Mouse (Mus musculus): ENCODE results near the gene Nacc1. TPM values are rescaled to one million over a fixed set of nuclear protein-coding genes. Genes with fewer than 3 reads are reported as not detected.

Nacc1 gene
- polyA plus RNA-seq, 1 experiment from 2014 or later, result 10.7 TPM

DNA sequence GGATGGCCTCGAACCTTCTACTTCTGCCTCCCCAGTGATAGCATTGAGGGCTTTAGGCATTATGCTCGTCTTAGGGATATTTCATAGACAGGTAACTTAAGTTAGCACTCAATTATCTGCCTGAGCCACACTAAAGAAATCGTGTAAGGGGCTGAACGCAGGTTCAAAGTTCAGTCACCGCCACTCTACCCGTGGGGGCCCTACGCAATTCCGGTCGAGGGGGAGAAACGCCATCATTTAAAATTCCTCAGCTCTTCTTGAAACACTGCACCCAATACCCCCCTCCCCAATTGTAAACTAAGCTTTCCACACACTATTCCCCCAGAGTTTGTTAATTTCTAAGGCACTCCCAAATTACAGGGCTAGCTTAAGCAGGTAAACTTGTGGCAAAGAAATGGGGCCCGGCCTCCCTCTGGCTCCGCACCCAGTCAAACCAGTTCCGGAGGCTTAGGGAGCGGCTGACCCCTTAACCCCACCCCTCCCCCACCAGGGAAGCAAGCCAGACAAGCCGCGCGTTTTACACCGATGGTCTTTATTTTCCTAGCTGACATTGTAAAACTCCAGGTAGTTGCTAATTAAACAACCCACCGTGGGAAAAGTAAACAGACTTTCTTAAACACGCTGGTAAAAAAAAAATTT is 26.7 kb downstream of the Nacc1 start:
- Histone ChIP-seq H3K27me3 (no peaks in the 10 kb centered on the region), H3K9me3 (replicated peaks) (no peaks in the 10 kb centered on the region), H3K4me2 (peak overlapping the region; percentile 72), H3K4me1 (replicated peaks) (peaks cover 42% of the 10 kb centered on the region), H3K9ac (peak overlapping the region; percentile 84), H3K4me3 (peak overlapping the region; percentile 78), H3K36me3 (no peaks in the 10 kb centered on the region), H3K27ac (peak overlapping the region; percentile 97)
- WGBS, result 2% methylated on average over 20 of the region's 20 CpGs
- ATAC-seq (replicated peaks; ENCODE audit: insufficient number of reproducible peaks, insufficient read depth, low FRiP score, low read depth), result no peak

DNA sequence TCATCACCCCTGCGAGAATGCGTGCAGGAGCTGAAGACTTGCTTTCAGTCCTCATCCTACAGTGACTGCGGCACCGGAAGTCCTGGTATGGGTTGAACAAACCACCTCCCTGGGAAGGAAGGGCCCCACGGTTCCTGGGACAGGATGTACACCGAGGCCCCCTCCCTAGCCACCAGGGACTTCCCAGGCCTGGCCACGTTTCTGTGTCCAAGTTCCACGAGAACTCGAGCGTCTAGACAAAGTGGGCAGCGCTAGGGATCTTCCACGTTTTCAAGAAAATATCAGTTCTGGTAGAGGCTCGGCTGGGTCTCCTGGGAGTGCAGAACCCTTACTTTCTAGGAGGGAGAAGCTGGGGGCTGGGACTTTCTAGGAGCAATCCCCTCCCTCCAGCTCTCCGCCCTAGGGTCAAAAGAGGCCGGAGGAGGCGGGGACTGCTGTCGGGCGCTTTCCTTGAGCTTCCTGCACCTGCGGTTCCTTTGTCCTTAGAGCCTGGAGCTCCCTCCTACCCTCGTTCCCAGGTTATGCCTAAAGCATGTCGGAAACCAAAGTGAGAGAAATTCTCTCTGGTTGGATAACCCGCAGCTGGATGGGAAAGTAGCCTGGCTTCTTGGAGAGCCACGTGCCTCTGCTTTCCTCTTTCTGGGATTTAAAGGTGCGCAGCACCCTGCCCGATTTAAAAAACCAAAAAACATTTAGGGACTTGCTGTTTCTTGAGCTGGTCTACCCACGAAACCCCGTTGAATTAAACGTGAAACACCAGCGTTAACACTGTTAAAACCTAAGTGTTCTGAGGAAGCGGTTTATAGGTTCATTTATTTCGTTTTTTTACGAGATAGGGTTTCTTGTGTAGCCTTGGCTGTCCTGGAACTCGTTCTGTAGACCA is 27.5 kb downstream of the Nacc1 start:
- WGBS, result 4% methylated on average over 33 of the region's 33 CpGs
- Histone ChIP-seq H3K27me3 (no peaks in the 10 kb centered on the region), H3K36me3 (no peaks in the 10 kb centered on the region), H3K9ac (peak overlapping the region; percentile 84), H3K4me1 (replicated peaks) (peaks cover 41% of the 10 kb centered on the region), H3K9me3 (replicated peaks) (no peaks in the 10 kb centered on the region), H3K27ac (peak overlapping the region; percentile 97), H3K4me3 (peak overlapping the region; percentile 78), H3K4me2 (peak overlapping the region; percentile 72)
- 0 out of 2 replicates have a peak, but pooled peaks have one; percentile 16 for ATAC-seq (replicated peaks; ENCODE audit: insufficient number of reproducible peaks, insufficient read depth, low FRiP score, low read depth)

DNA sequence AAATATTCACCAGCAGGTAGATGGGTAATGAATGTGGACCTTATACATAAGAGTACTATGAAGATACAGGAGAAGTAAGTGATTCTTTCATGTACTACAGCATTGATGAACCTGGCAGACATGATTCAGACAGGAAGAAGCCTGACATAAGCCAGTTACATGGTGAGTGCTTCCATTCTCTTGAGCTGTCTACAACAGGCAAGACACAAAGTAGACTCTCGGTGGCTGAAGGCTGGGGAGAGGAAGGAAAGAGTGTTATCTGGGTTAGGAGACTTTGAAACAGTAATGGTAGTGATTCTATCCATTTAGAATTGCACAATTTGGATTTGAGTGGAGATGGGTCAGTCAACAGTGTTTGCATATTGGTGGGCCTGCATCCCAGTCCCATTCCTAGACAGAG is 28.7 kb downstream of the Nacc1 start:
- no peak overlapping the region for H3K9ac ChIP-seq

DNA sequence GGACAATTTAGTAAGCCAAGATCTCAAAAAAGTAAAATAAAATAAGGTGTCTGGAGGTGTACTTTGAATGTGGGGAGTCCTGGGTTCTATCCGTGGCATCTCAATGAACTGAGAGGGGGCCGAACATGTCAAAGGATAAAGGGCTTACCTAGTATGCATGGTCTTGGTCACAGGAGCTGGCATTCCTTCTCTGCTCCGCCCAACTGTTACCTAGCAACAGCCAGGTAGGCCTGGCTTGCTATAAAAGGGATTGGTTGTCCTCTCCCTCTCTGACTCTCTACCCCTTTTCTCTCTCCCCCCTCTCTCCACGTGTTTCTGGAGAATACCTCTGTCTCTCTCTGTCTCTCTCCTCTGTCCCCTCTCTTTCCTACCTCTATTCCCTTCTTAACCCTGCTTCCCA is 30.0 kb downstream of the Nacc1 start:
- H3K27me3 ChIP-seq, result no peaks in the 10 kb centered on the region
- H3K4me3 ChIP-seq, result no peak overlapping the region
- H3K9me3 ChIP-seq (replicated peaks), result no peaks in the 10 kb centered on the region
- H3K9ac ChIP-seq, result no peak overlapping the region
- 51% methylated on average over 4 of the region's 4 CpGs for WGBS
- H3K27ac ChIP-seq, result peak overlapping the region; percentile 91
- H3K4me1 ChIP-seq (replicated peaks), result peaks cover 38% of the 10 kb centered on the region
- no peak for ATAC-seq (replicated peaks; ENCODE audit: insufficient number of reproducible peaks, insufficient read depth, low FRiP score, low read depth)
- H3K36me3 ChIP-seq, result no peaks in the 10 kb centered on the region
- H3K4me2 ChIP-seq, result no peak overlapping the region

More for the DNA sequence above, 28.7 kb downstream of the Nacc1 start:
- peak overlapping the region; percentile 97 for H3K27ac ChIP-seq
- WGBS, result 45% methylated on average over 1 of the region's 1 CpGs
- ATAC-seq (replicated peaks; ENCODE audit: insufficient number of reproducible peaks, insufficient read depth, low FRiP score, low read depth), result no peak
- no peaks in the 10 kb centered on the region for H3K27me3 ChIP-seq
- no peaks in the 10 kb centered on the region for H3K9me3 ChIP-seq (replicated peaks)
- H3K4me2 ChIP-seq, result no peak overlapping the region
- no peaks in the 10 kb centered on the region for H3K36me3 ChIP-seq
- H3K4me1 ChIP-seq (replicated peaks), result peaks cover 42% of the 10 kb centered on the region
- H3K4me3 ChIP-seq, result no peak overlapping the region

DNA sequence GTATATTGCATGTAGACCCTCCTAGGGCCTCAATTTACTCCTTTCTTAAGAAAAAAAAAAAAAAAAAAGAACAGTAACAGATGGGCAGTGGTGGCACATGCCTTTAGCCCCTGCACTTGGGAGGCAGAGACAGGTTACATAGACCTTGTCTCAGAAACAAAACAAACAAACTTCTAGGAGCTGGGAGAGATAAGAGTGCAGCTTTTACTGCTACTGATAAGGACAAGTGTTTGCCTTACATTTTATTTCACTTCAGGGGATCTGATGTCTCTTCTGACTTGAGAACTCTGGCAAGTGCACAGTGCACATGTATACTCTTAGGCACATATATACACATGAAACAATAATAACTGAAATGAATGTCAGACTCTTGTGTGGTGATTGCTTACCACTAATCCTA is 30.5 kb downstream of the Nacc1 start:
- no peaks in the 10 kb centered on the region for H3K9me3 ChIP-seq (replicated peaks)
- peaks cover 38% of the 10 kb centered on the region for H3K4me1 ChIP-seq (replicated peaks)
- no peaks in the 10 kb centered on the region for H3K36me3 ChIP-seq
- peak overlapping the region; percentile 91 for H3K27ac ChIP-seq
- no peak for ATAC-seq (replicated peaks; ENCODE audit: insufficient number of reproducible peaks, insufficient read depth, low FRiP score, low read depth)
- H3K4me2 ChIP-seq, result peak overlapping the region; percentile 74
- H3K27me3 ChIP-seq, result no peaks in the 10 kb centered on the region
- H3K4me3 ChIP-seq, result peak overlapping the region; percentile 46; the same call in 1 of the 2 replicates
- H3K9ac ChIP-seq, result peak overlapping the region; percentile 63; the same call in 1 of the 2 replicates

DNA sequence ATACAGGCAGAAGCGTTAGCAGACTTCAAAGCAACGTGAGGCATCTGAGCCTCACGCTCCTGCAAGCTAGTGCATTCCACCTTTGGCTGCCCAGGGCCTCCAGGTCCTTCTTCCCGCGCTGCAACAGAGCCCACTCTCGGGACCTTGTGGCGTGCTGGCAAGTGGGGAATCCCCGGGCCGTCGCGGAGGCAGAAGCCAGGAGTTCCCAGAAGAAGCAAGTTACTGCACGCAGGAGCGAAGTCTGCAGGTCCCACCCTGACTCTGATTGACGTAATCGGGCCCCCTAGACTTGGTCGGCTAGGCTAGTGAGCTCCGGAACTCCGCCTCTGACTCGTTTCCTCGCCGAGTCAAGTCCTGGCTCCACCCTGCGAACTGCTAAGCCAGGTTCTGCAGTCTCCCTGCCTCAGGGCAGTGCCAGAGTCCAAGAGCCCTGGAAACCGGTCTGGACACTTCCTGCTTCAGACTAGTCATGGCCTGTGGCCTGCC is 31.0 kb downstream of the Nacc1 start:
- Histone ChIP-seq H3K9ac (peak overlapping the region; percentile 63), H3K4me3 (peak overlapping the region; percentile 46), H3K9me3 (replicated peaks) (no peaks in the 10 kb centered on the region), H3K36me3 (no peaks in the 10 kb centered on the region), H3K4me1 (replicated peaks) (peaks cover 38% of the 10 kb centered on the region), H3K27ac (peak overlapping the region; percentile 91), H3K27me3 (no peaks in the 10 kb centered on the region), H3K4me2 (peak overlapping the region; percentile 74)
- whole genome bisulfite sequencing, result 1% methylated on average over 23 of the region's 23 CpGs
- ATAC-seq (replicated peaks; ENCODE audit: insufficient number of reproducible peaks, insufficient read depth, low FRiP score, low read depth), result peak; percentile 65

DNA sequence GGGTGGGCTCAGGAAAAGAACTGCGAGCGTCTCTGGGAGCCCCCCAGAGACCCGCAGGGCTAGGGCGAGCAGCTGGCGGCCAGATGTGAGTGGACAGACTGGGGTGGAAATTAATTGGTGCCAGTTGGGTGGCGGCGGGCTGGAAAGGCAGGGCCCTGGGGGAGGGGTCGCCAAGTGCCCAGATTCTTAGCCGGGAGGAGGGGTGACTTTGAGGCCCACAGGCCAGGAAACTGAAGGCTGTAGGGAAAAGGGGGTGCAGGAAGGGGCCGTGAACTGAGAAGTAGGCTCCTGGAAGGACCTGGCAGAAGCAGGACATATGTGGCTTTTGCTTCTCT is 31.5 kb downstream of the Nacc1 start:
- peak overlapping the region; percentile 91 for H3K27ac ChIP-seq
- WGBS, result 8% methylated on average over 10 of the region's 10 CpGs

DNA sequence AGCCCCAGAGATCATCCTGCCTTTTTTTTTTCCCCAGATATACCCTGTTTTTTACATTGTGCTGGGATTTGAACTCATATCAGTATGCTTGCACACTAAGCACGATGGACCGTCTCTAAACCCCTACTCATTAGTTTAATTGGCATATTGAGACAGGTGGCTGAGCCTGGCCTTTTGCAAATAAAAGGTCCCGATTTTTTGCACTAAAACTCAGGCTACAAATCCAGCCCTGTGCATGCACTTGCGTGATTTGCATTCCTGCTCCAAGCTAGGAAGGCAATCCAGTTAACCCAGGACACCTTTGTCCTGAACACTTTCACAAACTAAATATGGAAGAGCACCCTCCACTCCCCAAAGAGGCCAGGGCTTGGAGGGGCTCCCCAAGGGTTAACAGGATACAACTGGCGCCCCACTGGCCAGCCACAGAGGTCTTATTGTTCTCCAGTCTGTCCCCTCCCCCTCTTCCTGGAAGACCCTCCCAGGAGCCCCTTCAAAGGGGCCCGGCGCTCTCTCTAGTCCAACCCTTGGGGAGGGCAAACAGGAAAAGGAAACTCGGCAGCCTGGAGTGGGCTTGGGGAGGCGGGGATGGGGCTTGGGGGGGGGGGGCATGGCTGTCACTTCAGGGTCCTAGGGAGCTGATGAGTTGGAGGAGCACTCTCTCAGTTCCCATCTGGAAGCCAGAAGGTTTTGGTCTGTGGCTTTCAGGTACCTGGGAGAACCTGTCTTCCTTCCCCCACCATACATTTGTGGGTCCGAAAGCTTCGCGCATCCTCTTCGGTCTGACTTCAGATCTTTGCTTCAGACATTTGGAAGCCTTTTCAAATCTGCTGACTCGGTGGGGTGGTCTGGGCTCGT is 32.1 kb downstream of the Nacc1 start:
- Histone ChIP-seq H3K9me3 (replicated peaks) (no peaks in the 10 kb centered on the region), H3K4me1 (replicated peaks) (peaks cover 33% of the 10 kb centered on the region), H3K4me2 (peak overlapping the region; percentile 74), H3K9ac (peak overlapping the region; percentile 63), H3K27me3 (no peaks in the 10 kb centered on the region), H3K36me3 (no peaks in the 10 kb centered on the region), H3K27ac (peak overlapping the region; percentile 91), H3K4me3 (peak overlapping the region; percentile 46)
- WGBS, result 9% methylated on average over 15 of the region's 15 CpGs
- ATAC-seq (replicated peaks; ENCODE audit: insufficient number of reproducible peaks, insufficient read depth, low FRiP score, low read depth), result peak; percentile 69

More for the DNA sequence above, 31.5 kb downstream of the Nacc1 start:
- H3K4me3 ChIP-seq, result peak overlapping the region; percentile 46
- no peak for ATAC-seq (replicated peaks; ENCODE audit: insufficient number of reproducible peaks, insufficient read depth, low FRiP score, low read depth)
- H3K4me2 ChIP-seq, result peak overlapping the region; percentile 74
- H3K36me3 ChIP-seq, result no peaks in the 10 kb centered on the region
- peaks cover 38% of the 10 kb centered on the region for H3K4me1 ChIP-seq (replicated peaks)
- H3K27me3 ChIP-seq, result no peaks in the 10 kb centered on the region
- no peaks in the 10 kb centered on the region for H3K9me3 ChIP-seq (replicated peaks)
- peak overlapping the region; percentile 63 for H3K9ac ChIP-seq

DNA sequence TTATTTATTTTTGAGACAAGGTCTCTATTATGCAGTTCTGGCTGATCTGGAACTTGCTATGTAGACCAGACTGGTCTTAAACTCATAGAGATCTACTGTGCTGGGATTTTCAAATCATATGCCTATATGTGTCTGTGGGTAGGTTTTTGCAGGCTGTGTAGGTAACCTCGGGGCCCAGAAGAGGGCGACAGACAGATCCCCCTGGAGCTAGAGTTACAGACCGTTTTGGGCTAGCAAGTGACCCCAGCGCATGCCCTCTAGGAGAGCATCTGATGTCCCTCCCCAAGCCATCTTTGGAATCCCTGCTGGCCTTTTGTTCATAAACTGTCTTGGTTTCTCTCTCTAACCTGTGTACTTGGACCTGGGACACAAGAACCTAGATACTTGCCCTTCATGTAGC is 33.1 kb downstream of the Nacc1 start:
- Histone ChIP-seq H3K4me1 (replicated peaks) (peaks cover 24% of the 10 kb centered on the region), H3K36me3 (no peaks in the 10 kb centered on the region), H3K27ac (peak overlapping the region; percentile 91), H3K4me2 (no peak overlapping the region), H3K27me3 (no peaks in the 10 kb centered on the region), H3K4me3 (no peak overlapping the region), H3K9ac (no peak overlapping the region), H3K9me3 (replicated peaks) (no peaks in the 10 kb centered on the region)
- no peak for ATAC-seq (replicated peaks; ENCODE audit: insufficient number of reproducible peaks, insufficient read depth, low FRiP score, low read depth)
- WGBS, result 36% methylated on average over 4 of the region's 4 CpGs

DNA sequence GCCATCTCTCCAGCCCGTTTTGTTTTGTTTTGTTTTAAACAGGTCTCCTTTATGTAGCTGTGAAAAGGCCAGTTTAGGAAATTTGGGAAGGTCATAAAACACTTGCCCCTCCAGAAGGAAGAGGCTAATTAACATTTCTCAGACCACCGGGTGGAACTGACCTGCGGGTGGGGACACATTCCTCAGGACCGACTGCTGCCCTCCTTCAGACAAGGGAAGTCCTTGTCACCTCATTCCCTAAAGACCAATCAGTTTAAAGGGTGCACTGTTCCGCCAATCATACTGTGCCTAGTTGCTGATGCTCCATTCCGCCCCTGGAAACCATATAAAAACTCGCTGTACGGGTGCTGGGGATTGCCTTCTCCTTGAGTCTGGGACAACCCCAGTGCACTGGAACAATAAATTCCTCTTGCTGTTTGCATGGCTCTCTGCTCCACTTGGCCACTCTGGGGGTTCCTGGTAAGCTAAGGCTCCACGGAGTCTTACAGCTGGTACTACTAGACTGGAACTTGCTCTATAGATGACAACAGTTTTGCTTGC is 34.5 kb downstream of the Nacc1 start:
- H3K4me2 ChIP-seq, result no peak overlapping the region
- no peak overlapping the region for H3K9ac ChIP-seq
- no peak overlapping the region for H3K4me3 ChIP-seq
- H3K9me3 ChIP-seq (replicated peaks), result no peaks in the 10 kb centered on the region
- WGBS, result 52% methylated on average over 9 of the region's 9 CpGs
- H3K27ac ChIP-seq, result 0 out of 2 replicates have a peak overlapping the region, but pooled peaks have one; percentile 5
- ATAC-seq (replicated peaks; ENCODE audit: insufficient number of reproducible peaks, insufficient read depth, low FRiP score, low read depth), result no peak
- no peaks in the 10 kb centered on the region for H3K36me3 ChIP-seq
- no peaks in the 10 kb centered on the region for H3K27me3 ChIP-seq
- H3K4me1 ChIP-seq (replicated peaks), result peaks cover 20% of the 10 kb centered on the region

DNA sequence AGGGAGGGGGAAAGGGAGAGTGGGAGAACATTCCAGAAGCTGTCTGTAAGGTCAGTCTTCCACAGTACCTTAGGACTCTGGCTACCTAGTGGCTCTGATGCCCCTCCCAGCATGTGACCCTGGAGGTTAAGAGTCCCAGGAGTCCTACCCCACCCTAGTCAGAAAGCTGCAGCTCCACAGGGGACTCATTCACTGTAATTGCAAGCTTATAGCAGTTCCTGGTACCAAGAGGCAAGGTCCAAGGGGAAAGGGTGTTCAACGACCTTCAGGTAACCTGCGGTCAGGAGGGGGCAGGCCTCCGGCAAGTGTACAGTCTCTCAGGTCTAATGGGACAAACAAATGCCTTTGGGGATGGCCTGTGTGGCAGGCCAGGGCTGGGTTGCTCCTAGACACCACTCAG is 37.4 kb downstream of the Nacc1 start:
- Histone ChIP-seq H3K9me3 (replicated peaks) (no peaks in the 10 kb centered on the region), H3K4me2 (no peak overlapping the region), H3K36me3 (no peaks in the 10 kb centered on the region), H3K27me3 (no peaks in the 10 kb centered on the region), H3K4me1 (replicated peaks) (peaks cover 9% of the 10 kb centered on the region), H3K9ac (no peak overlapping the region), H3K27ac (no peak overlapping the region), H3K4me3 (no peak overlapping the region)
- ATAC-seq (replicated peaks; ENCODE audit: insufficient number of reproducible peaks, insufficient read depth, low FRiP score, low read depth), result no peak
- WGBS, result 48% methylated on average over 3 of the region's 3 CpGs

Data from heart, embryonic 15.5 days (tissue).